Mouse (Mus musculus) ES-Bruce4 (cell line): ENCODE measurements around the gene Ankrd27. TPM values are rescaled to one million over a fixed set of nuclear protein-coding genes. Genes with fewer than 3 reads are reported as not detected.

Experiments
- H3K27ac ChIP-seq: 2 replicates; pipeline ENCODE4 v1.5.1; 2012; ENCODE audit warnings: low read length, inconsistent platforms; ENCODE audit not compliant: insufficient read depth
- H3K27me3 ChIP-seq: 2 replicates; pipeline ENCODE4 v1.6.1; 2012; ENCODE audit warnings: mild to moderate bottlenecking, low read length, inconsistent platforms; ENCODE audit not compliant: control insufficient read depth, poor library complexity, insufficient read depth, severe bottlenecking
- H3K36me3 ChIP-seq: 2 replicates; pipeline ENCODE4 v1.6.1; 2012; ENCODE audit warnings: inconsistent platforms, mild to moderate bottlenecking, low read length, moderate library complexity; ENCODE audit not compliant: control insufficient read depth, poor library complexity, insufficient read depth, severe bottlenecking
- H3K4me1 ChIP-seq: one replicate; pipeline ENCODE4 v1.8.1; 2011; ENCODE audit warnings: low read length; ENCODE audit not compliant: control insufficient read depth, insufficient read depth
- H3K4me3 ChIP-seq: 2 replicates; pipeline ENCODE4 v1.5.1; 2011; ENCODE audit warnings: low read depth, mild to moderate bottlenecking, low read length
- H3K9ac ChIP-seq: 2 replicates; pipeline ENCODE4 v1.6.1; 2012; ENCODE audit warnings: low read depth, mild to moderate bottlenecking, inconsistent platforms; ENCODE audit not compliant: poor library complexity, severe bottlenecking
- H3K9me3 ChIP-seq: replicated peaks from 2 replicates; pipeline ENCODE4 v1.6.1; 2012; ENCODE audit warnings: mild to moderate bottlenecking, low read length, inconsistent platforms; ENCODE audit not compliant: control insufficient read depth, poor library complexity, insufficient read depth, severe bottlenecking
- CTCF ChIP-seq: IDR thresholded peaks from one replicate; pipeline ENCODE4 v1.8.1; 2011; ENCODE audit warnings: low read depth, low read length
- EP300 ChIP-seq: IDR thresholded peaks from 2 replicates; pipeline ENCODE4 v1.6.1; 2011; ENCODE audit warnings: low read depth, low read length; ENCODE audit not compliant: insufficient read depth
- POLR2A ChIP-seq: IDR thresholded peaks from one replicate; pipeline ENCODE4 v1.8.1; 2011; ENCODE audit warnings: low read length; ENCODE audit not compliant: insufficient read depth
- polyA plus RNA-seq: library from polyadenylated mRNA; stranded (reverse); fragments of >200 nt; gene quantifications from 2 replicates; pipeline ENCODE4 v1.2.4, GENCODE M21; 2011; ENCODE audit warnings: low read depth; ENCODE audit not compliant: missing spikeins, insufficient read depth, insufficient read length

Gene Ankrd27
- polyA plus RNA-seq, 1 experiment, result 64.1 TPM

DNA sequence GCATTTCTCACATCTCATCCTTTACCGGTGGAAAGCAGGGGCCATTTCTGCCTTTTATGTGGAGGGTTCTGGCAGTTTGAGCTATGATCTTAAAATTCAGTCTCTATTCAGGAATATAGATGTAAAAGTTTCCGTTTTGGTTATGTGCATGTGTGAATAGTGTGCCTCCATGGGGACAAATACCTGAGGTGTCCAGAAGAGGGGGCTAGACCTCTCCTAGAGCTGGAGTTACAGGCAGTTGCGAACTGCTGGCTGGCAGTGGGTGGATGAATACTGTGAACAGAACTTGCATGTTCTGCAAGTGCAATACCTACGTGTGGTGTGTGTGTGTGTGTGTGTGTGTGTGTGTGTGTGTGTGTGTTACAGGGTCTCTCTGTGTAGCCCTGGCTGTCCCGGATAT lies 3.3 kb upstream of the Ankrd27 start:
- Histone ChIP-seq H3K9me3 (no peaks in the 10 kb centered on the region), H3K27ac (no peak overlapping the region), H3K4me1 (no peaks in the 10 kb centered on the region), H3K9ac (no peak overlapping the region), H3K4me3 (no peak overlapping the region), H3K36me3 (no peaks in the 10 kb centered on the region), H3K27me3 (no peaks in the 10 kb centered on the region)
- TF ChIP-seq POLR2A, result no peak
- TF ChIP-seq CTCF, result peak; percentile 66

DNA sequence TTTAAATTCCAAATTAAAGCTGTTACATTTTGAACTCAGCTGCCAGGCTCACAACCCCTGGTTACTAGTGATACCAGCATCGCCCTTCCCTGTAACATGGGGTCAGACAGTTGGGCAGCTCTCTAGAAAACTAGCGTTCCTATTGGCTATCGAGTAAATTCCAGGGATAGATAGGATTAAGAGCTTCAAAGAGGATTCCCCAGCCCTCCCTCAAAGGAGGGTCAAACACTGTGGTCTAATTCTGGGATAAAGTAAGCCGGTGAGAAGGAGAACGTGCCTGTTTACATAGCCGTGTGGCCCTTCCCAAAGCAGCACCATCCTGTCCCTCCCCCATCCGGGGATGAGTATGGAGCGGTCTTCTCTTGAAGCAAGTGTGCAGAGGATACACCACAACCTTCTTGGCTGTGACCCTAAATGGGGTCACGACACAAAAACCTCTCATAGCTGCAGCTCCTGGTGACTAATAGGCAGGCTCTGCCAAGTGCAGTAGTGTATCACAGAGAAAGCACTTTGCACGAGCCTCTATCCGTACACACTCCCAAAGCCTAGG lies 2.5 kb upstream of the Ankrd27 start:
- H3K36me3 ChIP-seq, result no peaks in the 10 kb centered on the region
- H3K4me1 ChIP-seq, result no peaks in the 10 kb centered on the region
- H3K27ac ChIP-seq, result no peak overlapping the region
- no peak overlapping the region for H3K4me3 ChIP-seq
- H3K9me3 ChIP-seq, result no peaks in the 10 kb centered on the region
- H3K9ac ChIP-seq, result no peak overlapping the region
- no peak for TF ChIP-seq POLR2A
- no peak for TF ChIP-seq EP300
- TF ChIP-seq CTCF, result no peak
- H3K27me3 ChIP-seq, result no peaks in the 10 kb centered on the region

DNA sequence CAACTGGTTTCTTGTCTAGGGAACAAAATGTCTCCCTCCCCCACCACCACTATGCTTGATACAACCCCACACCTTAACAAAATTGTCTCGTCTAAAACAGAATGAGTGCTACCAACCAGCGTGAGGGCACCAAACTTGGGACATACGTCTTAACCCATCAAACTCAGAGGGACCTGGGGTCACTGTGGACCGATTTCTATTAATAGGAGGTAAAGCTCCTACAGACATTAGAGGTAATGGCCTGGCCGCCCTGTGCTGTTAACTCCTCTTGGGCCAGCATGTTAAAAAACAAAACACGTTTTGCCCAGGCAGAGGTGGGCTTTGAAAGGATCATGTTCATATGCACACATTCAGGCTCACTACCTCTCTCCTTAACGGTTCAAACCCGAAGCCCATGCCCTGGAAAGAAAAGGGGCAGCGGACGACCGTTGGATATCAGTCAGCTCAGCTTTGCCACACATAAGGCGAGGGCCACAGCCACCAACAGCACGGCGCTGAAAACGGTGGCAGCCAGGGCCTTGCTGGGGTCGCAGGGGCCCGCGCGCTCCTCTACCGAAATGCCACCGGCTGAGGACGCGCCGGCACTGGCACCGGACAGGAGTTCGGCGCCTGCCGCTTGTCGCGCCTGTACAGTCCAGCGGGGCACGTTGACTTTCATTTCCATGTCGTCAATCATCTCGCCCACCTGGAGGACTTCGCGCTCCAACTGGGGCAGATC lies 1.8 kb upstream of the Ankrd27 start:
- H3K27ac ChIP-seq, result no peak overlapping the region
- peak overlapping the region; percentile 57 for H3K9ac ChIP-seq
- no peaks in the 10 kb centered on the region for H3K4me1 ChIP-seq
- H3K4me3 ChIP-seq, result peak overlapping the region; percentile 71
- no peaks in the 10 kb centered on the region for H3K27me3 ChIP-seq
- no peaks in the 10 kb centered on the region for H3K9me3 ChIP-seq
- H3K36me3 ChIP-seq, result no peaks in the 10 kb centered on the region
- TF ChIP-seq EP300, result no peak
- TF ChIP-seq CTCF, result no peak
- no peak for TF ChIP-seq POLR2A

DNA sequence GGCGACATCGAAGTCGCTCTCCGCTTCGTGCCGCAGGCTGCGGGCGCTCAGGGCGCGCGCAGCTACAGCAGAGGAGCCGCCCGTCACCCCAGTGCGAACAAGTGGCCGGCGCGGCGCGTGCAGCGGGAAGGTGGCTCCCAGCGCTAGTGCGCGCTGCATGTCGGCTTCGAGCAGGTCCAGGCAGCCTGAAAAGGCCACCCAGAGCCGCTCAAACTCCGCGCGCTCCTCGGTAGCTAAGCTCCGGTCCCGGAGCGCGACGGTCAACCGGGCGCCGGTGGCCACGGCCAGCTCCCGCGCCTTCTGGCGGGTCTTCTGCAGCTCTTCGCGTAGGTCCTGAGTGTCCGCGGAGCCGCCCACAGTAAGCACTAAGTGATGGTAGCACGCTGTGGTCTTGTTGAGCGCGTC lies 1.3 kb upstream of the Ankrd27 start:
- no peak for TF ChIP-seq CTCF
- no peak for TF ChIP-seq POLR2A
- no peak for TF ChIP-seq EP300
- H3K36me3 ChIP-seq, result no peaks in the 10 kb centered on the region
- H3K9ac ChIP-seq, result peak overlapping the region; percentile 57
- no peaks in the 10 kb centered on the region for H3K9me3 ChIP-seq
- H3K4me1 ChIP-seq, result no peaks in the 10 kb centered on the region
- H3K27me3 ChIP-seq, result no peaks in the 10 kb centered on the region
- H3K27ac ChIP-seq, result no peak overlapping the region
- peak overlapping the region; percentile 71 for H3K4me3 ChIP-seq

DNA sequence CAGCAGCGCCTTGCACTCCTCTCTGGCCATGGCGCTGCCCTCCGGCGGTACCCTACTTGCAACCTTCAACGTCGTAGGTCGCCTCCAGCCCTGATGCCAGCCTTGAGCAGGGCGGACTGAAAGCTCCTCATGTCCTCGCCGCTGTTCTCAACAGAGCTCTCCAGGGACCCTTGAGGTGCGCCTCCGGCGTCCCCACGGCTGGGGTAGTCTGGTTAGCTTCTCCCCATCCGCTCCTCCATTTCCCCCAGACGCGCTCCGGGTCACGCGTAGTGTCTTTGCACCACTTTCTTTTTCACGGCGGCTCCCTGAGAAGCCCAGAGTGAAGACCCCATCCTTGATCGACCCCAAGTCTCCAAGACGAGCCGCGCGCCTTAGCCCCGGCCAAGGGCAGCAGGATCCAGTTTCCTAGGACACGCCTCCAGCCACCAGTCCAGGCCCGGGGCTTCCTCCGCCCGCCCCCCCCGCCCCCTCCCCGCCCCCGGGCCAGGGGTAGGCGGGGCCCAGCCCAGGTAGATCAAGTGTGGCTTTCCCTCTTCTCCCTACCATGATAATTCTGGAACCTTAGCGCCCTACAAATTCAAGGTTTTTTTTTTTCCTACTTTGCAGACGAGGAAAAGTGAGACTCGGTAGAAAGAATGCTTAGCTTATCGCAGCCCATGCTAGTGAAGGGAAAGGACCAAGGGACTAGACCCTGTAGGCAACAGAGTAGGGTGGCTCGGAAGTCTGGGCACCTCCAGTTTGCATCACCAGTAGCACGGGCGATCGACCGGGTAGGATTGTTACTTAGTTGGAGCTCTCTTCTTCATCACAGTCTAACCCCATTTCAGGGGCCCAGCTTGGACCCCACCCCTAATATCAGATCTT lies 621 bp upstream of the Ankrd27 start, which contains the start of gene Rgs9bp:
TSS of gene Rgs9bp (minus strand) at position 392 of the 864 bp plus-strand sequence.
- Histone ChIP-seq H3K27me3 (no peaks in the 10 kb centered on the region), H3K9ac (peak within 1 kb of the TSS; percentile 83), H3K36me3 (no peaks in the 10 kb centered on the region), H3K4me3 (peak within 1 kb of the TSS; percentile 85), H3K4me1 (no peaks in the 10 kb centered on the region), H3K9me3 (no peaks in the 10 kb centered on the region), H3K27ac (peak within 1 kb of the TSS; percentile 62; the same call in 1 of the 2 replicates)
- TF ChIP-seq EP300 (0 out of 2 replicates have a peak, but pooled peaks have one; percentile 4), POLR2A (peak; percentile 41), CTCF (no peak)

DNA sequence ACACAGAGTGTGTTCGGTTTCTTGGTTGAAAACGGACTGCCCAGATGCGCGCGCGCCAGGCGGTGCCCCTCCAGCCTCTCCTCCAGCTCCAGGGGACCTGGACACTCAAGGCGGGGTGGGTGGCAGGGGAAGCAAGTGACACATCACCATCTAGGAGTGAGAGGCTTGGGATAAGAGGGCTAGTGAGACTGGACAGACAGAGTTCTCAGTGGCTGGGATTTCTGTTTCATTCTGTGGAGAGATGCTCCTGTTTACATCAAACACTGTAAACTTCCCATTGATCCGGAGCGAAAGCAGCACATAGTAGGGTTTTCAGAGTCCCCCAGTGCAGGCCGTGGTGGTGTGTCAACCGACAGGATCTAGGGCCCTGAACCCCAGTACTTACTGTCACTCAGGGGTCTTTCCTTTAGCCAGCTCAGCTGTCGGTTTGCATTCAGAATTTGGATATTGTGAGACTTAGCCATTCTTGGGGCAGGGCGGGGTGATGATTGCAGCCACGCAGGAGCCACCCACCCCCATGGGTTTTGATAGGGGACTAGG lies 932 bp downstream of the Ankrd27 start:
- Histone ChIP-seq H3K27me3 (no peaks in the 10 kb centered on the region), H3K9ac (peak overlapping the region; percentile 83), H3K27ac (no peak overlapping the region), H3K4me3 (peak overlapping the region; percentile 82), H3K9me3 (no peaks in the 10 kb centered on the region), H3K36me3 (0 out of 2 replicates have a peak, but pooled peaks cover 4% of the 10 kb centered on the region), H3K4me1 (no peaks in the 10 kb centered on the region)
- TF ChIP-seq EP300 (no peak), POLR2A (no peak), CTCF (no peak)
